Mouse (Mus musculus) adrenal gland, postnatal 14 days (tissue): ENCODE results near the gene Cyth1. TPM values are rescaled to one million over a fixed set of nuclear protein-coding genes. Genes with fewer than 3 reads are reported as not detected.
A peak's percentile ranks its signal among the peaks of the same experiment; 100 is the strongest.

Experiments used
- DNase-seq: peaks from one replicate; pipeline ENCODE4 v3.0.0; 2021; ENCODE audit warnings: mixed read lengths
- total RNA-seq: library from RNA; stranded (reverse); gene quantifications from 2 replicates; pipeline ENCODE4 v1.2.3, GENCODE M21; 2021

Cyth1 gene
- total RNA-seq, 1 experiment from 2014 or later, result 48.7 TPM

- peak; percentile 68 for DNase-seq
Measured at GRCm38 (mm10) chr11:118254159-118254951, 6.0 kb upstream of the Cyth1 start.

GRCm38 (mm10) chr11:118253447-118254158, 5.2 kb upstream of the Cyth1 start:
- no peak for DNase-seq

- DNase-seq, result peak; percentile 62
Measured at GRCm38 (mm10) chr11:118249012-118249383, 606 bp upstream of the Cyth1 start.

- peak; percentile 87 for DNase-seq
Measured at GRCm38 (mm10) chr11:118247359-118248095, 865 bp downstream of the Cyth1 start.

- DNase-seq, result peak; percentile 65
Measured at GRCm38 (mm10) chr11:118246724-118247123, 1.7 kb downstream of the Cyth1 start.

GRCm38 (mm10) chr11:118245130-118245529, 3.3 kb downstream of the Cyth1 start:
- no peak for DNase-seq

- DNase-seq, result no peak
Measured at GRCm38 (mm10) chr11:118243627-118244261, 4.6 kb downstream of the Cyth1 start.

- DNase-seq, result peak; percentile 72
Measured at GRCm38 (mm10) chr11:118242506-118242905, 5.9 kb downstream of the Cyth1 start.

- DNase-seq, result no peak
Measured at GRCm38 (mm10) chr11:118240388-118240787, 8.0 kb downstream of the Cyth1 start.

- no peak for DNase-seq
Measured at GRCm38 (mm10) chr11:118239281-118240198, 8.9 kb downstream of the Cyth1 start.

- DNase-seq, result no peak
Measured at GRCm38 (mm10) chr11:118236520-118237190, 11.7 kb downstream of the Cyth1 start.

GRCm38 (mm10) chr11:118234929-118235328, 13.5 kb downstream of the Cyth1 start:
- DNase-seq, result no peak

- no peak for DNase-seq
Measured at GRCm38 (mm10) chr11:118234500-118234899, 13.9 kb downstream of the Cyth1 start.

- no peak for DNase-seq
Measured at GRCm38 (mm10) chr11:118233924-118234323, 14.5 kb downstream of the Cyth1 start.

- peak; percentile 71 for DNase-seq
Measured at GRCm38 (mm10) chr11:118232314-118232831, 16.0 kb downstream of the Cyth1 start.

- no peak for DNase-seq
Measured at GRCm38 (mm10) chr11:118229941-118230340, 18.5 kb downstream of the Cyth1 start.

GRCm38 (mm10) chr11:118227650-118228049, 20.7 kb downstream of the Cyth1 start:
- DNase-seq, result no peak

GRCm38 (mm10) chr11:118226850-118227249, 21.5 kb downstream of the Cyth1 start:
- DNase-seq, result no peak

GRCm38 (mm10) chr11:118225862-118226261, 22.5 kb downstream of the Cyth1 start:
- no peak for DNase-seq
